ENCODE assay signal across 12 mouse cellular contexts in genomic region chr11:118192973-118193372, GRCm38 (mm10). TPM values are rescaled to one million over a fixed set of nuclear protein-coding genes. Genes with fewer than 3 reads are reported as not detected.
DNase-seq lines count a peak whose midpoint lies in the region; ATAC-seq and TF ChIP-seq lines count a peak whose summit lies in the region.
"Had no signal": no experiment of that assay in that cellular context is flagged by ENCODE, and none has a peak within 500 bp of the region (broad histone marks: within the 10 kb centered on the region; RNA-seq: fewer than 3 reads in every experiment).

No protein-coding gene starts in this region.

- DNase-seq in neural tube, embryonic 10.5 days (ENCODE audit: extremely low spot score, low spot score): no peak
- peak; percentile 82 for DNase-seq in splenic B cell, adult 2 months (ENCODE audit: low read depth, low spot score)
- no peak for DNase-seq in urinary bladder, postnatal 25 days (ENCODE audit: low spot score)
- no peak for DNase-seq in thymus, postnatal 10 days (ENCODE audit: low spot score in 2 of 2)
- DNase-seq: retina, postnatal 1 day had no signal

- H3K4me1 ChIP-seq in intestine, embryonic 15.5 days (replicated peaks): peaks cover 31% of the 10 kb centered on the region
- peaks cover 14% of the 10 kb centered on the region for H3K4me1 ChIP-seq in intestine, postnatal 0 days (replicated peaks; ENCODE audit: control insufficient read depth, insufficient read depth, low read length)
- peaks cover 35% of the 10 kb centered on the region for H3K4me1 ChIP-seq in neural tube, embryonic 15.5 days
- H3K4me1 ChIP-seq in heart, embryonic 15.5 days (replicated peaks): peaks cover 50% of the 10 kb centered on the region

- H3K27me3 ChIP-seq in intestine, embryonic 15.5 days (replicated peaks): no peaks in the 10 kb centered on the region
- no peaks in the 10 kb centered on the region for H3K27me3 ChIP-seq in intestine, postnatal 0 days (replicated peaks; ENCODE audit: control insufficient read depth, insufficient read depth, low read length)
- no peaks in the 10 kb centered on the region for H3K27me3 ChIP-seq in neural tube, embryonic 15.5 days (replicated peaks)
- no peaks in the 10 kb centered on the region for H3K27me3 ChIP-seq in heart, embryonic 15.5 days
- no peaks in the 10 kb centered on the region for H3K27me3 ChIP-seq in splenic B cell, adult 2 months (ENCODE audit: control insufficient read depth, insufficient read depth, low read length, poor library complexity, severe bottlenecking)
- H3K27me3 ChIP-seq: liver, embryonic 12.5 days; megakaryocyte, embryonic 14.5 days; stomach, embryonic 15.5 days had no signal

- H3K4me3 ChIP-seq in intestine, embryonic 15.5 days (replicated peaks): no peak overlapping the region
- H3K4me3 ChIP-seq in intestine, postnatal 0 days (ENCODE audit: low read depth, low read length): no peak overlapping the region
- H3K4me3 ChIP-seq in neural tube, embryonic 15.5 days (replicated peaks): no peak overlapping the region
- no peak overlapping the region for H3K4me3 ChIP-seq in heart, embryonic 15.5 days
- H3K4me3 ChIP-seq: liver, embryonic 12.5 days; megakaryocyte, embryonic 14.5 days; stomach, embryonic 15.5 days had no signal

- 0 out of 2 replicates have a peak, but pooled peaks cover 3% of the 10 kb centered on the region for H3K36me3 ChIP-seq in intestine, embryonic 15.5 days
- H3K36me3 ChIP-seq in intestine, postnatal 0 days (ENCODE audit: control insufficient read depth, insufficient read depth): peaks cover 19% of the 10 kb centered on the region
- peaks cover 43% of the 10 kb centered on the region for H3K36me3 ChIP-seq in neural tube, embryonic 15.5 days
- H3K36me3 ChIP-seq in heart, embryonic 15.5 days: peaks cover 27% of the 10 kb centered on the region; the same call in 1 of the 2 replicates
- peaks cover 12% of the 10 kb centered on the region for H3K36me3 ChIP-seq in splenic B cell, adult 2 months (ENCODE audit: control insufficient read depth, insufficient read depth, low read length, poor library complexity, severe bottlenecking)

- 80% methylated on average over 5 of the region's 5 CpGs for WGBS in intestine, embryonic 15.5 days
- WGBS in intestine, postnatal 0 days: 83% methylated on average over 5 of the region's 5 CpGs
- WGBS in neural tube, embryonic 15.5 days: 87% methylated on average over 5 of the region's 5 CpGs
- 77% methylated on average over 5 of the region's 5 CpGs for WGBS in heart, embryonic 15.5 days

- TF ChIP-seq CTCF in intestine, postnatal 0 days (IDR thresholded peaks at IDR 0.05; ENCODE audit: low read depth): no peak

- no peak overlapping the region for H3K9ac ChIP-seq in intestine, embryonic 15.5 days
- no peak overlapping the region for H3K9ac ChIP-seq in intestine, postnatal 0 days (ENCODE audit: low read depth, low read length)
- H3K9ac ChIP-seq in neural tube, embryonic 15.5 days (replicated peaks): no peak overlapping the region
- H3K9ac ChIP-seq in heart, embryonic 15.5 days: no peak overlapping the region
- H3K9ac ChIP-seq: liver, embryonic 12.5 days; stomach, embryonic 15.5 days had no signal

- no peak overlapping the region for H3K4me2 ChIP-seq in intestine, embryonic 15.5 days (replicated peaks)
- H3K4me2 ChIP-seq in intestine, postnatal 0 days (replicated peaks; ENCODE audit: low read depth): no peak overlapping the region
- no peak overlapping the region for H3K4me2 ChIP-seq in neural tube, embryonic 15.5 days
- H3K4me2 ChIP-seq in heart, embryonic 15.5 days: 0 out of 2 replicates have a peak overlapping the region, but pooled peaks have one; percentile 29
- H3K4me2 ChIP-seq: liver, embryonic 12.5 days; stomach, embryonic 15.5 days had no signal

- H3K27ac ChIP-seq in intestine, embryonic 15.5 days: 0 out of 2 replicates have a peak overlapping the region, but pooled peaks have one; percentile 15
- H3K27ac ChIP-seq in intestine, postnatal 0 days (ENCODE audit: low read depth, low read length): no peak overlapping the region
- H3K27ac ChIP-seq in neural tube, embryonic 15.5 days (replicated peaks): 0 out of 2 replicates have a peak overlapping the region, but pooled peaks have one; percentile 13
- peak overlapping the region; percentile 74 for H3K27ac ChIP-seq in heart, embryonic 15.5 days
- H3K27ac ChIP-seq: liver, embryonic 12.5 days had no signal

- no peaks in the 10 kb centered on the region for H3K9me3 ChIP-seq in intestine, embryonic 15.5 days
- no peaks in the 10 kb centered on the region for H3K9me3 ChIP-seq in intestine, postnatal 0 days (ENCODE audit: control insufficient read depth)
- no peaks in the 10 kb centered on the region for H3K9me3 ChIP-seq in neural tube, embryonic 15.5 days (replicated peaks)
- H3K9me3 ChIP-seq in heart, embryonic 15.5 days (replicated peaks): no peaks in the 10 kb centered on the region
- H3K9me3 ChIP-seq: liver, embryonic 12.5 days; megakaryocyte, embryonic 14.5 days; stomach, embryonic 15.5 days had no signal

- ATAC-seq in intestine, embryonic 15.5 days: no peak
- ATAC-seq in intestine, postnatal 0 days: no peak
- no peak for ATAC-seq in neural tube, embryonic 15.5 days (ENCODE audit: low FRiP score)
- ATAC-seq in heart, embryonic 15.5 days (replicated peaks; ENCODE audit: insufficient number of reproducible peaks, insufficient read depth, low FRiP score, low read depth): no peak
- ATAC-seq: liver, embryonic 12.5 days had no signal

RNA-seq across cellular contexts. Expression of gene Cyth1, which starts 55.4 kb away (rescaled TPM):
- polyA plus RNA-seq in intestine, embryonic 15.5 days (2015; fragmentation: Nextera tagmentation; extraction: Ambion mirVana): 11.6 and 12.1 TPM in 2 replicates
- polyA plus RNA-seq in intestine, postnatal 0 days (2015; fragmentation: Nextera tagmentation; extraction: Ambion mirVana): 9.5 and 10.9 TPM in 2 replicates
- polyA plus RNA-seq in neural tube, embryonic 15.5 days (2015; fragmentation: Nextera tagmentation; extraction: Ambion mirVana): 22.5 and 24.8 TPM in 2 replicates
- polyA plus RNA-seq in heart, embryonic 15.5 days (2015; fragmentation: Nextera tagmentation; extraction: Ambion mirVana): 18.0 and 24.4 TPM in 2 replicates
